Mouse (Mus musculus) colon, adult 2 months (tissue): ENCODE measurements around the gene Cacng2. TPM values are rescaled to one million over a fixed set of nuclear protein-coding genes. Genes with fewer than 3 reads are reported as not detected.

Experiments used
- polyA plus RNA-seq: library from polyadenylated mRNA; depleted of rRNA; stranded (reverse); fragments of >200 nt; gene quantifications from 2 replicates; pipeline ENCODE4 v1.2.3, GENCODE M21; 2012; rRNA removed

Gene Cacng2
- polyA plus RNA-seq, result 0.02 TPM in 1 of 2 replicates, not detected in the other

DNA sequence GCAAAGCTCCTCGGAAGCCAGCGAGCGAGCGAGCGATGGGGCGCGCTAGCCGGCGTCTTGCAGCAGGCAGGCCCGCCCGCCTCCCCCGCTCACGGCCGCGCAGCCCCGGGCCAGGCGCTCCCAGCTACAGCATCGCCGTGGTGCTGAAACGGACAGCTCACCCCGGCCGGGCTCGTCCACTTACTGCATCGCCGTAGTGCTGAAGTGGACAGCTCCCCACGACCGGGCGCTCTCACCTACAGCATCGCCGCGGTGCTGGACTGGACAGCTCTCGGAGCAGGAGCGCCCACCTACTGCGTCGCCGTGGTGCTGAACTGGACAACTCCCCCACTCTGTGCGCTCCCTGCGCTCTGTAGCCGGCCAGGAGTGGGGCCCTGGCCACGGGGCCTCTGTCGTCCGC is at the start of gene Cacng2:
Gene Cacng2, minus strand, starts transcription at position 325 of the 400 bp plus-strand sequence.

DNA sequence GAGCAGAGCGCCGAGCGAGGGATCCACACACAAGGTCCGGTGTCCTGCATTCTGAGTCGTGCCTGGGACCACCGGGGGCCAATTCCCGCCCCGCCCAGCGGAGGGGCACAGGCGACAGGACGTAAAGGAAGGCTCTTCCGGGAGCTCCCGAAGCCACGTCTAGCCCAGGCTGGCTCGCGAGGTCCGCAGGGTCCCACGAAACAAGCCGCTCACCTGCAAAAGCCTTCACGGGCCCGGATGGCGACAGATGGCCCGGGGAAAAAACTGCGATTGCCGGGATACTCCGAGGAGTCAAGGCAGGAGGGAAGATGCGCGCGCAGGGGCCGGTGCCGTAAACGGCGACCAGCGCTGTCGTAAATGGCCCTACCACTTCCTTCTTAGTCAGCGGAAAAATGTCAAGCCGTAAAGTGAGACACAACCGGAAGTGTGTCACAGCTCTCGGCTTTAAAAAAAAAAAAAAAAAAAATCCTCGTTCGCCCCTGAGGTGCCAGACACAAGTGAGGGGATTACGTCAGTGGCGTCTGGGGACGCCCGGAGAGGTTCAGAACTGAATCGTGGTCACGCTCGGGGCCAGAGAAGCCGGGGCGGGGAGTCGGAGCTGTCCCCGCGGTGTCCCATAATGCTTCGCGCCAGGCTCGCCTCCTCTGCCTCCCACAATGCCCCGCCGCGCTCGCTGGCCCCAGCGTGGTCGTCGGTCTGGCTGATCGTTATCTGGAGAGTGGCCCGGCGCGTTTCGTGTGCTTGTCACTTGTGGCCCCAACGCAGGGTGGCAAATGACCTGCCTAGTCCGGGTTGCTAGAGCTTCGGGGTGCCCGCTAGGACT is 149.1 kb downstream of the Cacng2 start, which contains the start of gene Eif3d:
Gene Eif3d, minus strand, starts transcription at position 344 of the 823 bp plus-strand sequence.

DNA sequence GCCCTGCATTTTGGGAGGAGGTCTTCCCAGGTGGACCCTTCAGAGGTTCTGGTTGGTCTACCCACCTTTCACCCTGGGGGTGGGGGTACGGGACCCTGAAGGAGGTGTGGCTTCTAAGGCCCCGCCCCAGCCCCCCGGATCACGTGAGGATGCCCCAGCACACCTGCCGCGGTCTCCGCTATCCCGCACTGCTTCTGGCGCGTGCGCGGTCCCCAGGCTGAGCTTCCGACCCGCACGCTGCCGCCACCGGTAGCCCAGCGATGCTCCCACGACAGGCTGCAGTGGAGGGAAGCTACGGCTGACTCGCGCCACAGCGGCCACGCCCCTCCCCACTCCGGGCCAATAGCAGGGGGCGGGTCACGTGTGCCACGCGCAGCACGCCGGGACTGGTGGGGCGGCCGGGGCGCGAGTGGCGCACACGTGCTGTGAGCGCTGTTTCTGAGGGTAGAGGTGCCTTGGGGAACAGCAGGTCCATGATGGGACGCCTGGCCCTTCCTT is 163.4 kb downstream of the Cacng2 start, which contains the start of gene Foxred2:
Gene Foxred2, minus strand, starts transcription at position 319 of the 498 bp plus-strand sequence.

Other genes starting within 250 kb of the Cacng2 start
- 317 and 342 TPM in 2 replicates for gene Txn2, start 191.0 kb downstream of the Cacng2 start, polyA plus RNA-seq
- gene Foxred2, start 163.3 kb downstream of the Cacng2 start, polyA plus RNA-seq, result 3.2 and 3.5 TPM in 2 replicates
- gene Eif3d, start 149.2 kb downstream of the Cacng2 start, polyA plus RNA-seq, result 122 and 167 TPM in 2 replicates
- 32.4 and 42.4 TPM in 2 replicates for gene Ift27, start 54.1 kb upstream of the Cacng2 start, polyA plus RNA-seq
- gene Pvalb, start 86.4 kb upstream of the Cacng2 start, polyA plus RNA-seq, result not detected in 2 replicates
- 8.7 and 9.7 TPM in 2 replicates for gene Ncf4, start 124.8 kb upstream of the Cacng2 start, polyA plus RNA-seq
- gene Csf2rb2, start 185.7 kb upstream of the Cacng2 start, polyA plus RNA-seq, result 3.2 and 3.4 TPM in 2 replicates
- gene Csf2rb, start 205.7 kb upstream of the Cacng2 start, polyA plus RNA-seq, result 6.3 and 6.5 TPM in 2 replicates